Mouse (Mus musculus) E14TG2a.4 (cell line): ENCODE measurements at regions not wholly inside any gene's neighbourhood (a gene's known extent, or its start where the extent isn't known, plus 50 kb on each side); places are given as distances from the start of the nearest gene placed in this dataset.

Source experiments
- CTCF ChIP-seq: conservative IDR thresholded peaks from 2 replicates; pipeline ENCODE4 v1.5.1; 2014; ENCODE audit warnings: low read length
- NANOG ChIP-seq: IDR thresholded peaks from 2 replicates; pipeline ENCODE4 v1.6.1; 2014; ENCODE audit warnings: borderline replicate concordance, low read length, mixed read lengths
- POU5F1 ChIP-seq: IDR thresholded peaks from 2 replicates; pipeline ENCODE4 v1.6.1; 2014; ENCODE audit warnings: low read length, borderline replicate concordance

GRCm38 (mm10) chr14:68363892-68364291 lies 930.2 kb downstream of the Synb start:
- TF ChIP-seq CTCF (no peak), POU5F1 (no peak), NANOG (no peak)
